Mouse (Mus musculus): ENCODE measurements around the gene Cab39. TPM values are rescaled to one million over a fixed set of nuclear protein-coding genes. Genes with fewer than 3 reads are reported as not detected.

Cab39 gene
- polyA plus RNA-seq, 1 experiment from 2014 or later = 29.2 TPM

DNA sequence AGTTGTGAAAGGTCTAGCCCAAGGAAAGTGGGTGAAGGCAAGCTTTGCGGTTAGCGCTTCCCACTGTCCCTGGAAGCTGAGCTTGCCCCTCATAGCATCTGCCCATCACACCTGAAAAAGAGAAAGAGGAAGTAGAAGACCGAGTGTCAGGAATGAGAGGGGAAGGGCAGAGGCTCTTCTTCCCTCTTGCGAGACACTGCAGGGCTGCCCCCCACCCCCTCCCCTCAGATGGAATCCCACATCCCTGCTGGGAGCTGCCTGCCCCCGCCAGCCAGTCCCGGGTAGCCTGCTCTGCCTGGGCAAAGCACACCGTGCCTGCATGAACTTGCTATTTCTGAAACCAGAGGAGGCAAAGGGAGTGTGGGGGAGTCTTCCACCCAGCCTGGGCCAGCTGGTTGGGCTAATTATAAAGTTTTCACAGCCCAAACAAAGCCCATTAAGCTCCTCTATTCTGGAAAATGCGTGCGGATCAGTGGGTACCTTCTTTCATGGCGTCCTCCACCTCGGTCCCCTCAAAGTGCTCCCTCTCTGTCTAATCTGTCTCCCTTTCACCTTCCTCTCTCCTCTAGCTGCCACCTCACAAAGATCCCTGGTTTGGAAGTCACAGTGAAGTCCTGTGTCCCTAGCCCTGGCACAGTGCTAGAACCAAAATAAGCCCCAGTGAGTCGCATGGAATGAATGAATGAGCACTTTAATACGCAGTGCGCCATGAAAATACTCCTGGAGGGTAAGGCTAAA is 34.8 kb upstream of the Cab39 start:
- Histone ChIP-seq H3K9me3 (ENCODE audit: control insufficient read depth, low read length) (no peaks in the 10 kb centered on the region), H3K27ac (ENCODE audit: low read depth, low read length) (no peak overlapping the region), H3K4me3 (ENCODE audit: low read depth, low read length) (no peak overlapping the region), H3K4me1 (replicated peaks; ENCODE audit: control insufficient read depth, insufficient read depth, low read length) (peaks cover 6% of the 10 kb centered on the region), H3K36me3 (ENCODE audit: control insufficient read depth, insufficient read depth, low read length) (no peaks in the 10 kb centered on the region), H3K4me2 (peak overlapping the region; percentile 10; the same call in 1 of the 2 replicates), H3K9ac (ENCODE audit: low read depth, low read length) (no peak overlapping the region), H3K27me3 (replicated peaks; ENCODE audit: control insufficient read depth, insufficient read depth, low read length) (no peaks in the 10 kb centered on the region)
- 28% methylated on average over 13 of the region's 14 CpGs for WGBS
- ATAC-seq (replicated peaks; ENCODE audit: low FRiP score) (no peak), DNase-seq (ENCODE audit: low spot score) (no peak)

DNA sequence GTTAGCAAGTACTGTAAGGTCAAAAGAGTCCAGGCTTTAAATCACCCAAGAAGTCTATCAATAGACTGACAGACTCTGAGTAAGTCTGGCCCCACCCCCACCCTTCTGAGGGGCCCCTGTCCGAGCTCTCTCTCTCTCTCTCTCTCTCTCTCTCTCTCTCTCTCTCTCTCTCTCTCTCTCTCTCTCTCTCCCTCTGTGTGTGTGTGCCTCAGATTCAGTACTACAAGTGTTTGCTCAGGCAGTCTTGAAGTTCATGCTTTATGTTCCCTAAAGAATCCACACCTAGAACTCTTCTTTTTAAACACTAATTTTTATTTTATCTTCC is 34.3 kb upstream of the Cab39 start:
- Histone ChIP-seq H3K27ac (ENCODE audit: low read depth, low read length) (no peak overlapping the region), H3K9me3 (ENCODE audit: control insufficient read depth, low read length) (no peaks in the 10 kb centered on the region), H3K27me3 (replicated peaks; ENCODE audit: control insufficient read depth, insufficient read depth, low read length) (no peaks in the 10 kb centered on the region), H3K4me1 (replicated peaks; ENCODE audit: control insufficient read depth, insufficient read depth, low read length) (peaks cover 6% of the 10 kb centered on the region), H3K9ac (ENCODE audit: low read depth, low read length) (no peak overlapping the region), H3K4me2 (no peak overlapping the region), H3K36me3 (ENCODE audit: control insufficient read depth, insufficient read depth, low read length) (no peaks in the 10 kb centered on the region), H3K4me3 (ENCODE audit: low read depth, low read length) (no peak overlapping the region)
- DNase-seq (ENCODE audit: low spot score) (no peak), ATAC-seq (replicated peaks; ENCODE audit: low FRiP score) (no peak)
- WGBS = 0% methylated on average over 1 of the region's 1 CpGs

DNA sequence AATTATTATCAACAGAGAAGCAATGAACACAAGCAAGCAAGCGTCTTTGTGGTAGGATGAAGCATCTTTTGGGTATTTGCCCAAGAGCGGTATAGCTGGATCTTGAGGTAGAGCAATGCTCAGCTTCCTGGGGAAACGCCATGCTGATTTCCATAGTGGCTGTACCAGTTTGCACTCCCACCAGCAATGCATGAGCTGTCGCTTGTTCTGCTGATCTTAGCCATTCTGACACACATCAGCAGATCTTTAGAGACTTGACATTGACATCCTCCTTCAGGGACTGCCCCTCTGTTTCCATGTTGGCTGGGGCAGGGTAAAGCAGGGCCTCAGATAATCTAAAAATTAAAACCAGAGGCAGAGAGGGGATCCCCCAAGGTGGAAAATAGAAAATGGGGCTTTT is 31.6 kb upstream of the Cab39 start:
- Histone ChIP-seq H3K9me3 (ENCODE audit: control insufficient read depth, low read length) (no peaks in the 10 kb centered on the region), H3K4me1 (replicated peaks; ENCODE audit: control insufficient read depth, insufficient read depth, low read length) (peaks cover 6% of the 10 kb centered on the region), H3K36me3 (ENCODE audit: control insufficient read depth, insufficient read depth, low read length) (no peaks in the 10 kb centered on the region), H3K4me3 (ENCODE audit: low read depth, low read length) (no peak overlapping the region), H3K27me3 (replicated peaks; ENCODE audit: control insufficient read depth, insufficient read depth, low read length) (no peaks in the 10 kb centered on the region), H3K9ac (ENCODE audit: low read depth, low read length) (no peak overlapping the region), H3K27ac (ENCODE audit: low read depth, low read length) (no peak overlapping the region), H3K4me2 (no peak overlapping the region)
- no peak for DNase-seq (ENCODE audit: low spot score)
- ATAC-seq (replicated peaks; ENCODE audit: low FRiP score) = no peak
- 85% methylated on average over 4 of the region's 4 CpGs for WGBS

- Histone ChIP-seq H3K27ac (ENCODE audit: low read depth, low read length) (no peak overlapping the region), H3K27me3 (replicated peaks; ENCODE audit: control insufficient read depth, insufficient read depth, low read length) (no peaks in the 10 kb centered on the region), H3K4me1 (replicated peaks; ENCODE audit: control insufficient read depth, insufficient read depth, low read length) (peaks cover 3% of the 10 kb centered on the region), H3K4me2 (no peak overlapping the region), H3K4me3 (ENCODE audit: low read depth, low read length) (no peak overlapping the region), H3K36me3 (ENCODE audit: control insufficient read depth, insufficient read depth, low read length) (no peaks in the 10 kb centered on the region), H3K9ac (ENCODE audit: low read depth, low read length) (no peak overlapping the region), H3K9me3 (ENCODE audit: control insufficient read depth, low read length) (no peaks in the 10 kb centered on the region)
- DNase-seq (ENCODE audit: low spot score) (no peak), ATAC-seq (replicated peaks; ENCODE audit: low FRiP score) (0 out of 2 replicates have a peak, but pooled peaks have one; percentile 36)
- 52% methylated on average over 6 of the region's 6 CpGs for WGBS
Observed at GRCm38 (mm10) chr1:85763386-85763785, 29.9 kb upstream of the Cab39 start.

DNA sequence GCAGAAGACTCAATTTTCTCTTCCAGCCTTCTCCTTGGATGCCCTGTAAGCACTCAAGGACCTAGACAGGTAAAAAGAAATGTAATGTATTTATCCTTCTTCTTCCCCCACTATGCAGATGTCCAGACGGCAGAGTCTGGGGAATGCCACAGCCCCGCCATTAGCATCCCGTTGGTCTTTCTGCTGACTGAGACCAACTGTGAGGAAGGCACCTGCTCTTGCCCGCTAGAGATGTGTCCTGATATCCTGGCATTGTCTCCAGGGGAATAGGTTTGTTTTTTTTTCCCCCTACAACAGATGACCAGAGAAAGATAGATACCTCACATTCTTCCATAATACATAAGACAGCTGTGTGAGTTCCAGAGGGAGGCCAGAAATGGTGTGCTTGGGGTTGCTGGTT is 28.9 kb upstream of the Cab39 start:
- 74% methylated on average over 4 of the region's 4 CpGs for WGBS
- no peak overlapping the region for H3K9ac ChIP-seq (ENCODE audit: low read depth, low read length)
- ATAC-seq (replicated peaks; ENCODE audit: low FRiP score) = no peak
- no peaks in the 10 kb centered on the region for H3K36me3 ChIP-seq (ENCODE audit: control insufficient read depth, insufficient read depth, low read length)
- H3K4me3 ChIP-seq (ENCODE audit: low read depth, low read length) = no peak overlapping the region
- H3K27ac ChIP-seq (ENCODE audit: low read depth, low read length) = no peak overlapping the region
- no peak overlapping the region for H3K4me2 ChIP-seq
- H3K4me1 ChIP-seq (replicated peaks; ENCODE audit: control insufficient read depth, insufficient read depth, low read length) = no peaks in the 10 kb centered on the region; the same call in 1 of the 2 replicates
- H3K27me3 ChIP-seq (replicated peaks; ENCODE audit: control insufficient read depth, insufficient read depth, low read length) = no peaks in the 10 kb centered on the region
- no peak for DNase-seq (ENCODE audit: low spot score)
- no peaks in the 10 kb centered on the region for H3K9me3 ChIP-seq (ENCODE audit: control insufficient read depth, low read length)

DNA sequence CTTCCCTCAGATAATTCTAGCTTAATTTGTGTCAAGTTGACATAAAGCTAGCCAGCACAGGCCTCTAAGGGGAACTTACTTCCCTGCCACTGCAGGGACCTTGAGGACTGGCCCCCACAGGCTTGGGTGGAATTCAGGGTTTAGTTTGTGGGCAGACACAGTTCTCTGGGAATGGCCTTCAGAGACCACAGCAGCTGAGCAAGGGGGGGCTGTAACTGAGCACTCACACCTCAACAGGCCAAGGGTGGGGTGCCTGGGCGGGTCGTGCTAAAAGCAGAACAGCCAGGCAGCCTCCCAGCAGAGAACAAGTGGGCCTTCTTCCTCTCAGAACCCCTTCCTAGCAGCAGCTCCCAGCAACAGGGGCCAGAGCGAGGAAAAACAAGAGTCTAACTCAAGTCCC is 27.1 kb upstream of the Cab39 start:
- no peak for ATAC-seq (replicated peaks; ENCODE audit: low FRiP score)
- Histone ChIP-seq H3K27ac (ENCODE audit: low read depth, low read length) (no peak overlapping the region), H3K27me3 (replicated peaks; ENCODE audit: control insufficient read depth, insufficient read depth, low read length) (no peaks in the 10 kb centered on the region), H3K36me3 (ENCODE audit: control insufficient read depth, insufficient read depth, low read length) (no peaks in the 10 kb centered on the region), H3K4me3 (ENCODE audit: low read depth, low read length) (no peak overlapping the region), H3K9ac (ENCODE audit: low read depth, low read length) (no peak overlapping the region), H3K9me3 (ENCODE audit: control insufficient read depth, low read length) (no peaks in the 10 kb centered on the region), H3K4me2 (no peak overlapping the region), H3K4me1 (replicated peaks; ENCODE audit: control insufficient read depth, insufficient read depth, low read length) (no peaks in the 10 kb centered on the region; the same call in 1 of the 2 replicates)
- DNase-seq (ENCODE audit: low spot score) = no peak
- WGBS = 68% methylated on average over 3 of the region's 3 CpGs

- no peak for DNase-seq (ENCODE audit: low spot score)
Observed at GRCm38 (mm10) chr1:85767754-85768153, 25.5 kb upstream of the Cab39 start.

DNA sequence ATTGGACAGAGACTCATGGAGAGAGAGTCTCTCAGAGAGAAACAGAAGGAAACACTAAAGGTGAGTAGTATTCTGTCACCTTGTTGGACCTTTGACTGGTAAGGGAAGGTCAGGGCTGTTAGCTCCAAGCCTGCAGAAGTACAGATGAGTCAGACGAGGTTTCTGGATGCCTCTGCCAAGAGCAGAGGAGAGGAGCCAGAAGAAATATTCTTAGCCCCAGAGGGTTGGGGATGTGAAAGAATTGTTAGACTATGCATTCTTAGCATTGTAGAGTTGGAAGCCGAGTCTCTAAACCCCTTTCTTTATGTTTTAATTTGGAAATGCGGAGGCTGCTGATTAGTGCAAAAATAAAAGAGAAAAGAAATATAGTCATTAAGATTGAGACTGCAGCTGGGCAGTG is 21.3 kb upstream of the Cab39 start:
- no peak for DNase-seq (ENCODE audit: low spot score)
- Histone ChIP-seq H3K36me3 (ENCODE audit: control insufficient read depth, insufficient read depth, low read length) (no peaks in the 10 kb centered on the region), H3K4me2 (no peak overlapping the region), H3K9ac (ENCODE audit: low read depth, low read length) (no peak overlapping the region), H3K27me3 (replicated peaks; ENCODE audit: control insufficient read depth, insufficient read depth, low read length) (no peaks in the 10 kb centered on the region), H3K9me3 (ENCODE audit: control insufficient read depth, low read length) (no peaks in the 10 kb centered on the region), H3K4me1 (replicated peaks; ENCODE audit: control insufficient read depth, insufficient read depth, low read length) (no peaks in the 10 kb centered on the region), H3K4me3 (ENCODE audit: low read depth, low read length) (no peak overlapping the region), H3K27ac (ENCODE audit: low read depth, low read length) (no peak overlapping the region)
- ATAC-seq (replicated peaks; ENCODE audit: low FRiP score) = no peak
- 74% methylated on average over 3 of the region's 3 CpGs for WGBS

More at GRCm38 (mm10) chr1:85767754-85768153, 25.5 kb upstream of the Cab39 start:
- Histone ChIP-seq H3K4me1 (replicated peaks; ENCODE audit: control insufficient read depth, insufficient read depth, low read length) (no peaks in the 10 kb centered on the region; the same call in 1 of the 2 replicates), H3K27ac (ENCODE audit: low read depth, low read length) (no peak overlapping the region), H3K36me3 (ENCODE audit: control insufficient read depth, insufficient read depth, low read length) (no peaks in the 10 kb centered on the region), H3K9me3 (ENCODE audit: control insufficient read depth, low read length) (no peaks in the 10 kb centered on the region), H3K4me2 (no peak overlapping the region), H3K27me3 (replicated peaks; ENCODE audit: control insufficient read depth, insufficient read depth, low read length) (no peaks in the 10 kb centered on the region), H3K9ac (ENCODE audit: low read depth, low read length) (no peak overlapping the region), H3K4me3 (ENCODE audit: low read depth, low read length) (no peak overlapping the region)
- no peak for ATAC-seq (replicated peaks; ENCODE audit: low FRiP score)
- 30% methylated on average over 1 of the region's 1 CpGs for WGBS

DNA sequence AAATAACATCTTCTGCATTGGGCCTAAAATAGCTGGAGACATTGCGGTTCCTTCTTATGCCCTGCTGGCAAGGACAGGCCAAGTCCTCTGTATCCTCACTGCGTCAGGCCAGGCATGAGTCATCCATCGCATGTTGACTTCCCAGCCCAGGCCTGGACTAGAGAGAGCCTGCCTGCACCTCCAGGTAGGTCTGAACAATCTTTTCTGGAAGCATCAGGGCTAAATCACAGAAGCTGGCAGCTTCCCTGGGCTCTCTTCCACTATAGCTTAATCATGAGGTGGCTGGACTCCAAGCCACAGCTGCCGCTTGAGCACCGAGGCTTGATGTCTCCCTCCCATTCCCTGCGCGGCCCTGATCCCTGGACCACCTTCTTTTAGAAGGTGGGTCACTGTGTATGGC is 18.1 kb upstream of the Cab39 start:
- H3K36me3 ChIP-seq (ENCODE audit: control insufficient read depth, insufficient read depth, low read length) = no peaks in the 10 kb centered on the region
- no peak overlapping the region for H3K9ac ChIP-seq (ENCODE audit: low read depth, low read length)
- no peak overlapping the region for H3K27ac ChIP-seq (ENCODE audit: low read depth, low read length)
- ATAC-seq (replicated peaks; ENCODE audit: low FRiP score) = no peak
- no peaks in the 10 kb centered on the region for H3K9me3 ChIP-seq (ENCODE audit: control insufficient read depth, low read length)
- H3K4me2 ChIP-seq = no peak overlapping the region
- no peaks in the 10 kb centered on the region for H3K27me3 ChIP-seq (replicated peaks; ENCODE audit: control insufficient read depth, insufficient read depth, low read length)
- DNase-seq (ENCODE audit: low spot score) = no peak
- no peak overlapping the region for H3K4me3 ChIP-seq (ENCODE audit: low read depth, low read length)
- H3K4me1 ChIP-seq (replicated peaks; ENCODE audit: control insufficient read depth, insufficient read depth, low read length) = no peaks in the 10 kb centered on the region
- 88% methylated on average over 7 of the region's 7 CpGs for WGBS

Measured in liver, embryonic 11.5 days (tissue).